Mouse (Mus musculus): Measurements from ENCODE around the gene Adgrv1. TPM values are rescaled to one million over a fixed set of nuclear protein-coding genes. Genes with fewer than 3 reads are reported as not detected.

The Adgrv1 gene
- total RNA-seq (2014; rRNA removed) (7.8 and 10.3 TPM in 2 replicates), polyA plus RNA-seq (2015; fragmentation: Nextera tagmentation; extraction: Ambion mirVana) (4.2 and 5.4 TPM in 2 replicates)

DNA sequence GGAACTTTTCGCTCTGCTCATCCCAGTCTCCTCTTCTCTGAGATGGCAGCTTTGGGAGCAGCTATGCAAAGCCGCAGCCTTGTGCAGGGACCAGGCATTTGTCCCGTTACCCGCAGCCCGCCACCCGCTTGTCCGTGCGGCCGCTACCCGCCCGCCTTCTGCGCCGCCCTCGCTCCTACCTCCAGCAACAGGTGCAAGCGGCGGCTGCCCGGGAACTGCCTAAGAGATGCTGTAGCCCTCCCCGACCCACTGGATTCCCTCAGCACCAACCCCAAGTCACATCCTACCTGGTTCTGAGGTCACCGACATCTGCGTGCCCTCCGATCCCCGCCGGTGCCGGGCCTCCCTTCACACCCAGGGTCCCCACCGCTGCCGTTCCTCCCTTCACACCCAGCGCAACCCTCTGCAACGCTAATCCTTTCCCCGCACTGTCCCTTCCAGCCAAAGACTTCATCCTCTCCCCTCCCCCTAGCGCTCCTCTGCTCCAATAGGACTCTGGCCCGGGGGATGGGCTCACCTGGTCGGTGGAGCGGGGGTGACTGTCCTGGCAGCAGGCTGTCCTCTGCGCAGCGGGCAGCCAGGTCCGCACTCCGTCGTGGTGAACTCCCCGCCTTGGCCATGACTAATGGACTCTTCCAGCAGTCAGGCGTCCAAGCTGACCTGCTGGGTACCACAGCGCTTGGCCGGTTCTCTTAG, at the start of gene Adgrv1:
Adgrv1 (minus strand) TSS at position 435 of the 696 bp plus-strand sequence.
- H3K4me2 ChIP-seq (ENCODE audit: low read depth, low read length): peak within 1 kb of the TSS; percentile 99
- peak within 1 kb of the TSS; percentile 60 for H3K4me3 ChIP-seq (ENCODE audit: low read length)
- TF ChIP-seq CTCF (IDR thresholded peaks at IDR 0.05; ENCODE audit: low read depth): no peak
- ATAC-seq (peak; percentile 99), DNase-seq (ENCODE audit: low spot score) (peak; percentile 92)
- peak within 1 kb of the TSS; percentile 53 for H3K9ac ChIP-seq (replicated peaks; ENCODE audit: low read length)
- no peaks in the 10 kb centered on the region for H3K36me3 ChIP-seq (ENCODE audit: insufficient read depth, low read length)
- under 1% methylated on average over 42 of the region's 42 CpGs for WGBS
- H3K4me1 ChIP-seq (ENCODE audit: insufficient read depth, low read length): no peaks in the 10 kb centered on the region
- no peaks in the 10 kb centered on the region for H3K9me3 ChIP-seq (ENCODE audit: low read length)
- H3K27ac ChIP-seq: no peak within 1 kb of the TSS
- H3K27me3 ChIP-seq (ENCODE audit: insufficient read depth, low read length): no peaks in the 10 kb centered on the region

DNA sequence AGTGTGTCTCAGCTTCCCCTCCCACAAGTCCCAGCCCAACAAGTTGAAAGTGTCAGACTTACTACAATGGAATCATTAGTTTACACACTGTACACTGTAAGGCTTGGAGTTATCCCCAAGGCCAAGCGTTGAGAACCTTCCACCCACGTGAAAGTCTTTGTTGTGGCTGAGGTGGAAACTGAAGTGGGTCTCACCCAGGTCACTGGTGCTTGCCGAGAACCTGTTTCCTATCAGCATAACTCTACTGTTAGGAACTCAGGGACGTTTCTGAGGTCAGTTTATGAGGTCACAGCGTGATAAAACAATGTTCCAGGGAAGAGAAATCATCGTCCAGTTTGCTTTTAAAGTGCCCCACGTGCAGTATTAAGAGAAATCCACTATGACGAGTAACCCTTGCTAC, 42.4 kb upstream of the Adgrv1 start:
- no peak for ATAC-seq
- H3K27ac ChIP-seq: no peak overlapping the region
- no peak overlapping the region for H3K4me2 ChIP-seq (ENCODE audit: low read depth, low read length)
- no peaks in the 10 kb centered on the region for H3K27me3 ChIP-seq (ENCODE audit: insufficient read depth, low read length)
- DNase-seq (ENCODE audit: low spot score): no peak
- no peaks in the 10 kb centered on the region; the same call in 1 of the 2 replicates for H3K36me3 ChIP-seq (ENCODE audit: insufficient read depth, low read length)
- H3K4me3 ChIP-seq (ENCODE audit: low read length): no peak overlapping the region
- H3K4me1 ChIP-seq (ENCODE audit: insufficient read depth, low read length): no peaks in the 10 kb centered on the region
- H3K9me3 ChIP-seq (ENCODE audit: low read length): no peaks in the 10 kb centered on the region
- H3K9ac ChIP-seq (replicated peaks; ENCODE audit: low read length): no peak overlapping the region
- TF ChIP-seq CTCF (IDR thresholded peaks at IDR 0.05; ENCODE audit: low read depth): no peak
- WGBS: 90% methylated on average over 8 of the region's 8 CpGs

DNA sequence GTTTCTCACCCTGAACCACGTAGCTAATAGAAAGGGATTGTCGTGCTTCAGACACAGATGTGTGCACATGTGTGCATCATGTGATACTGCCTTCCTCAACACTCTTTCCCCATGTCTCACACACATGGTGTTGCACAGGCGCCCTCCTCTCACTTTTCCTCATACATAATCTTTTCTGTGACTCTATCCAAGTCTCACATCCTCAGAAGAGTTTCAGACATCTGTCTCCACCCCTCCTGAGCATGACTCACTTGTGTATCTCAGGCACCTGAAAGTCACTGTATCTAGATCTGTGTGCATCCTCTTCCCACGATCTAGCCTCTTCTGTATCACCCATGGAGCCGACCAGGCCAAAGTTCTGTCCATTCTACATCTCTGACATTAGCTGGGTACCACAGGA, 34.8 kb upstream of the Adgrv1 start:
- H3K27ac ChIP-seq: no peak overlapping the region
- no peak overlapping the region for H3K4me3 ChIP-seq (ENCODE audit: low read length)
- no peaks in the 10 kb centered on the region for H3K9me3 ChIP-seq (ENCODE audit: low read length)
- 95% methylated on average over 5 of the region's 5 CpGs for WGBS
- H3K36me3 ChIP-seq (ENCODE audit: insufficient read depth, low read length): peaks cover 30% of the 10 kb centered on the region
- H3K4me2 ChIP-seq (ENCODE audit: low read depth, low read length): no peak overlapping the region
- ATAC-seq (no peak), DNase-seq (ENCODE audit: low spot score) (no peak)
- TF ChIP-seq CTCF (IDR thresholded peaks at IDR 0.05; ENCODE audit: low read depth): no peak
- no peaks in the 10 kb centered on the region for H3K27me3 ChIP-seq (ENCODE audit: insufficient read depth, low read length)
- H3K9ac ChIP-seq (replicated peaks; ENCODE audit: low read length): no peak overlapping the region
- no peaks in the 10 kb centered on the region for H3K4me1 ChIP-seq (ENCODE audit: insufficient read depth, low read length)

DNA sequence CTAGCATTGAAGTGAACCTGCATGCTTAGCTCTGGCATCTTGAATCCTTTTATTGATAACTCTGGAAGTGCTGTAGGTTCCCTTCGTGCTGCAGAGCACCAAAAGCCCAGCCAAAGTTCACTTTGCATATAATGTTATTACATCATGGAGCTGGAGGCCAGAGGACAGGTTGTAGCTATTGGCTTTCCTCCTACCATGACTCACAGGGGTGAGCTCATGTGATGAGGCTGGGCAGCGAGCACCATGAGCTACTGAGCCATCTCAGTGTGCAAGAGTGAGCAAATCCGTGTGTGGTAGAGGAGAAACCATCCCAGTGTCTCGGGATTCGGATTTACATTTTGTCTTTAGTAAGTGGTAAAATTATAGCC, 31.4 kb upstream of the Adgrv1 start:
- TF ChIP-seq CTCF (IDR thresholded peaks at IDR 0.05; ENCODE audit: low read depth): no peak
- Histone ChIP-seq H3K9me3 (ENCODE audit: low read length) (no peaks in the 10 kb centered on the region), H3K4me3 (ENCODE audit: low read length) (no peak overlapping the region), H3K9ac (replicated peaks; ENCODE audit: low read length) (no peak overlapping the region), H3K36me3 (ENCODE audit: insufficient read depth, low read length) (peaks cover 25% of the 10 kb centered on the region), H3K4me1 (ENCODE audit: insufficient read depth, low read length) (no peaks in the 10 kb centered on the region), H3K27ac (no peak overlapping the region), H3K4me2 (ENCODE audit: low read depth, low read length) (no peak overlapping the region), H3K27me3 (ENCODE audit: insufficient read depth, low read length) (no peaks in the 10 kb centered on the region)
- DNase-seq (ENCODE audit: low spot score): no peak
- ATAC-seq: no peak
- WGBS: 88% methylated on average over 5 of the region's 5 CpGs

DNA sequence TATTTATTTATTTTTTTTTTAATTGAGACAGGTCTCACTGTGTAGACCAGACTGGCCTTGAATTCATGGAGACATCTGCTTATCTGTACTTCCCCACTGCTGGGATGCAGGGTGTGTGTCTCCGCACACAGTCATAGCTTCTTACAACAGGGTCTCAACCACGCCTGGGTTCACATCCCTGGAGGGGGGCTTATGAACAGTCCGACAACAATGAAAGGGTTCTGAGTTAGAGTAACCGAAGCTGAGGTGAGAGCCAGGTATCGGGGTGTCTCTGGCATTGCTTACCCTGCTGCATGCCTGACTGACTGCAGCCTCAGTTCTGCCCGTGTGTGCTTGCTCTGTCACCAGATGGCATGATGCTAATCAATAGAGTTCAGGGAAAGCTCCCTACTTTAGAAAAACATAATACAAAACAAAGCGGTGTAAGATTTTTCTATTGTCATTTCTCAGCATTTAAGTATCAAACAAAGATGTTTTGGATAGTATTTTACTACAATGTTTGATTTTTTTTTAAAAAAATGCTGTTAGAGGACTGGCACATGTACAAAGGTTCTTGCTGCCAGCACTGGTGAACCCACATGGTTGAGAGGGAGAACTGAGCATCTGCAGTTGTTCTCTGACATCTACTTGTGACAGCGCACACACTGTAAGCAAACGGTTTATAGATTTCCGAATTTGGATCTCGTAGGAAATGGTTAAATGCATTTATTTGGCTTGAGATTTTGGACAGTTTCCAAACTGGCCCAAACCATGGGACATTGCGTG, 30.8 kb upstream of the Adgrv1 start:
- H3K27me3 ChIP-seq (ENCODE audit: insufficient read depth, low read length): no peaks in the 10 kb centered on the region
- no peak overlapping the region for H3K27ac ChIP-seq
- ATAC-seq (peak; percentile 71), DNase-seq (ENCODE audit: low spot score) (no peak)
- no peaks in the 10 kb centered on the region; the same call in 1 of the 2 replicates for H3K4me1 ChIP-seq (ENCODE audit: insufficient read depth, low read length)
- H3K9me3 ChIP-seq (ENCODE audit: low read length): no peaks in the 10 kb centered on the region
- peaks cover 20% of the 10 kb centered on the region; the same call in 1 of the 2 replicates for H3K36me3 ChIP-seq (ENCODE audit: insufficient read depth, low read length)
- TF ChIP-seq CTCF (IDR thresholded peaks at IDR 0.05; ENCODE audit: low read depth): no peak
- no peak overlapping the region for H3K4me2 ChIP-seq (ENCODE audit: low read depth, low read length)
- H3K9ac ChIP-seq (replicated peaks; ENCODE audit: low read length): no peak overlapping the region
- 73% methylated on average over 12 of the region's 12 CpGs for WGBS
- H3K4me3 ChIP-seq (ENCODE audit: low read length): no peak overlapping the region

DNA sequence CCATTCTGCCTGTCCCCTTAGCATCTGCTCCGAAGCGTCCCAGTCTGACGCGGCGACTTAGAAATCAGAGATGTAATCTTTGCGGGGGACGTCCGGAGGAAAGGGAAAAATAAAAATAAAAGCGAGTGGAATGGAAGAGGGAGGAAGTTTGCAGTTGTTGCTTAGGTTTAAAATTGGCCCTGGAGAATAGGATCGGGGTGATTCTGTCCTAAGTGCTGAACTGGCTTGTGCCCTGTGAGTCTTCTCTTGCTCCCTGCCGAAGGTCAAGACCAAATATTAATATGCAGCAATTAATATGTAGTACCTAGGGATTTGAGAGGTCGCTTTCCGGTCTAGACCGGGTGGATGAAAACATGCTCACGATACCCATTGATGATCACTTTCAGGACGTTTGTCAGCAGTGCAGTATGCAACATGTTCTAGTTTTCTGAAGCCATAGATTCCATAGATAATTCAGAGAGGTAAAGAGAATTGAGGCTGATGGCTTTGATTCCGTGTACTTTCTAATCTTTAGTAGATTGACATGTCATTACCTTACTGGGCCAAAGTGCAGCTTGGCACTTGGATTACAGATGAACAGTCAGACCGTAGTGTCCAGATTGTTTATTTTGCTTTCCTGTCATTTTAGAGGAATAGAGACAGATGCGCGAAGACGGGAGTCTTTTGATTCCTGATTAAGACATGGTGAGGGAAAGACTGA, 25.2 kb upstream of the Adgrv1 start:
- Histone ChIP-seq H3K4me2 (ENCODE audit: low read depth, low read length) (peak overlapping the region; percentile 89), H3K4me3 (ENCODE audit: low read length) (peak overlapping the region; percentile 91), H3K27me3 (ENCODE audit: insufficient read depth, low read length) (no peaks in the 10 kb centered on the region), H3K27ac (peak overlapping the region; percentile 91), H3K9ac (replicated peaks; ENCODE audit: low read length) (peak overlapping the region; percentile 85), H3K36me3 (ENCODE audit: insufficient read depth, low read length) (no peaks in the 10 kb centered on the region), H3K9me3 (ENCODE audit: low read length) (no peaks in the 10 kb centered on the region), H3K4me1 (ENCODE audit: insufficient read depth, low read length) (no peaks in the 10 kb centered on the region; the same call in 1 of the 2 replicates)
- peak; percentile 6 for ATAC-seq
- WGBS: 3% methylated on average over 21 of the region's 21 CpGs
- DNase-seq (ENCODE audit: low spot score): no peak
- TF ChIP-seq CTCF (IDR thresholded peaks at IDR 0.05; ENCODE audit: low read depth): no peak

Data from hindbrain, postnatal 0 days (tissue).